Mouse (Mus musculus) heart, postnatal 0 days (tissue): Measurements from ENCODE around the gene Prkag2.

Source experiments
- CTCF ChIP-seq: IDR thresholded peaks from 2 replicates; pipeline ENCODE4 v1.5.1; 2016; ENCODE audit warnings: antibody characterized with exemption, control low read depth, low read depth
- EP300 ChIP-seq: IDR thresholded peaks from 2 replicates; pipeline ENCODE4 v1.6.1; 2016; ENCODE audit warnings: antibody characterized with exemption, low read depth

- TF ChIP-seq CTCF (peak; percentile 92), EP300 (no peak)
Observed at GRCm38 (mm10) chr5:25011019-25011485, 89.4 kb downstream of the Prkag2 start.
